Mouse (Mus musculus): ENCODE measurements at regions not wholly inside any gene's neighbourhood (a gene's known extent, or its start where the extent isn't known, plus 50 kb on each side); places are given as distances from the start of the nearest gene placed in this dataset.

- Histone ChIP-seq H3K4me3 (ENCODE audit: low read depth, low read length) (no peak overlapping the region), H3K36me3 (ENCODE audit: control insufficient read depth, insufficient read depth, low read length) (no peaks in the 10 kb centered on the region), H3K9ac (ENCODE audit: low read length) (no peak overlapping the region), H3K27me3 (ENCODE audit: control insufficient read depth, insufficient read depth, low read length) (no peaks in the 10 kb centered on the region), H3K4me1 (ENCODE audit: control insufficient read depth, insufficient read depth, low read length) (no peaks in the 10 kb centered on the region), H3K9me3 (ENCODE audit: control insufficient read depth, low read length) (no peaks in the 10 kb centered on the region), H3K27ac (ENCODE audit: low read depth, low read length) (no peak overlapping the region), H3K4me2 (ENCODE audit: low read depth) (no peak overlapping the region)
- 70% methylated on average over 6 of the region's 6 CpGs for WGBS
- DNase-seq (ENCODE audit: low spot score) = no peak
- ATAC-seq (ENCODE audit: insufficient read depth, low FRiP score, low TSS enrichment) = no peak
Observed at GRCm38 (mm10) chr16:93450896-93451295, 153.0 kb downstream of the Setd4 start.

DNA sequence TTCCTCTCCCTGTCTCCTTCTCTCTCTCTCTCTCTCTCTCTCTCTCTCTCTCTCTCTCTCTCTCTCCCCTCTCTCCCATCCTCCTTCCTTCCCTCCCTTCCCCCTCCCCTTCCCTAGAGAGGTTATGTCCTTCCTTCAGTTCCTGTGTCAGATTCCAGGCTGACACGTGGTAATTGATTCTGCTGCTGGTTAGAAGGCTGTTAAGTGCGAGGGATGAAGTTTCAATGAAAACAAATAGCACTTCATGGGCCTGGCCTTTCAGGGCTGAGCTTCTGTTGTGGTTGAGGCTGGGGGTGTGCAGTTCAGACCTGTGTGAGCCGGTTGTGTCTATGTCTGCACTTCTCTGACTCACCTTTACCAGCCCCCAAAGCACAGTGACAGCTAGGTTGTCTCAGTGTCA, 153.9 kb downstream of the Setd4 start:
- Histone ChIP-seq H3K27ac (ENCODE audit: low read depth, low read length) (no peak overlapping the region), H3K4me2 (ENCODE audit: low read depth) (no peak overlapping the region), H3K9me3 (ENCODE audit: control insufficient read depth, low read length) (no peaks in the 10 kb centered on the region), H3K27me3 (ENCODE audit: control insufficient read depth, insufficient read depth, low read length) (no peaks in the 10 kb centered on the region), H3K9ac (ENCODE audit: low read length) (no peak overlapping the region), H3K4me1 (ENCODE audit: control insufficient read depth, insufficient read depth, low read length) (no peaks in the 10 kb centered on the region), H3K36me3 (ENCODE audit: control insufficient read depth, insufficient read depth, low read length) (no peaks in the 10 kb centered on the region), H3K4me3 (ENCODE audit: low read depth, low read length) (no peak overlapping the region)
- ATAC-seq (ENCODE audit: insufficient read depth, low FRiP score, low TSS enrichment) = no peak
- WGBS = 11% methylated on average over 3 of the region's 3 CpGs
- no peak for DNase-seq (ENCODE audit: low spot score)

DNA sequence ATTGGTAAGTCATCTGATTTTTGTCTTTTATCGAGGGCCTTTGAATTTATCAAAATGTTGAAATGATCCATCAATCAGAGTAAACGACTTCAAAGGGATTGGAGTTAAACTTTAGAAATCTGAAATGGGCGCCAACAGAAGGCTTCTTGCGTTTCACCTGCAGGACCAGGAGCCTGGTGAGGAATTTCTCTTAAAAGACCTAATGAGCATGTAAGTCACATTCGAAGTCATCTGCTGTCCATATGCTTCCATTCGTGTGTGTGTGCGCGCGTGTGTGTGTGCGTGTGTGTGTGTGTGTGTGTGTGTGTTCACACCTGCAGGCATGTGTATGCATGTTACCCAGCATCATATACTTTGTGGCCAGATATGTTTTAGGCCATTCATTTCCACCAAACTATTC, 155.7 kb downstream of the Setd4 start:
- WGBS = 80% methylated on average over 10 of the region's 10 CpGs
- no peak for DNase-seq (ENCODE audit: low spot score)

GRCm38 (mm10) chr16:93446970-93447369, 156.9 kb downstream of the Setd4 start:
- Histone ChIP-seq H3K9ac (ENCODE audit: low read length) (no peak overlapping the region), H3K4me2 (ENCODE audit: low read depth) (no peak overlapping the region), H3K27me3 (ENCODE audit: control insufficient read depth, insufficient read depth, low read length) (no peaks in the 10 kb centered on the region), H3K4me3 (ENCODE audit: low read depth, low read length) (no peak overlapping the region), H3K36me3 (ENCODE audit: control insufficient read depth, insufficient read depth, low read length) (no peaks in the 10 kb centered on the region), H3K9me3 (ENCODE audit: control insufficient read depth, low read length) (no peaks in the 10 kb centered on the region), H3K27ac (ENCODE audit: low read depth, low read length) (no peak overlapping the region), H3K4me1 (ENCODE audit: control insufficient read depth, insufficient read depth, low read length) (no peaks in the 10 kb centered on the region)
- DNase-seq (ENCODE audit: low spot score) = no peak
- no peak for ATAC-seq (ENCODE audit: insufficient read depth, low FRiP score, low TSS enrichment)
- 95% methylated on average over 5 of the region's 5 CpGs for WGBS

More for the DNA sequence above, 155.7 kb downstream of the Setd4 start:
- no peaks in the 10 kb centered on the region for H3K4me1 ChIP-seq (ENCODE audit: control insufficient read depth, insufficient read depth, low read length)
- no peak overlapping the region for H3K4me3 ChIP-seq (ENCODE audit: low read depth, low read length)
- no peak for ATAC-seq (ENCODE audit: insufficient read depth, low FRiP score, low TSS enrichment)
- H3K36me3 ChIP-seq (ENCODE audit: control insufficient read depth, insufficient read depth, low read length) = no peaks in the 10 kb centered on the region
- no peaks in the 10 kb centered on the region for H3K27me3 ChIP-seq (ENCODE audit: control insufficient read depth, insufficient read depth, low read length)
- H3K9me3 ChIP-seq (ENCODE audit: control insufficient read depth, low read length) = no peaks in the 10 kb centered on the region
- no peak overlapping the region for H3K4me2 ChIP-seq (ENCODE audit: low read depth)
- H3K27ac ChIP-seq (ENCODE audit: low read depth, low read length) = no peak overlapping the region
- no peak overlapping the region for H3K9ac ChIP-seq (ENCODE audit: low read length)

DNA sequence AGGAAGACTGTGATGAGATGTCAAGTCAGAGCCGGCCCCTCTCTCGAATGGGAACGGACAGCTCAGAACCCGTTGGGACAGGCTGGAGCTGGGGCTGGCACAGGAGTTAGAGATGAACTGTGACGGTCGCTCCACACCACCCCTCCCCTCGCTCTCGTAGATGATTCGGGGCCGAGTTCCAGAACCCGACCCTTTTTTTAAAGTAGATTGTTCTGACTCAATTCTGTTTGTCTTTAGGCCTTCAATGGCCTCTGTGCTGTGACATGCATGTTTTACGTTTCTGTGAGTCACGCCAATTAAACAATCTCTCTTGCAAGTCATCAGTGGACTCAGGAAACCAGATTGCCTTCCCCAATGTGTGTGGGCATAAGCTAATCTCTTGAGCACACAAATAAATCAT, 157.7 kb downstream of the Setd4 start:
- Histone ChIP-seq H3K4me1 (ENCODE audit: control insufficient read depth, insufficient read depth, low read length) (no peaks in the 10 kb centered on the region), H3K27me3 (ENCODE audit: control insufficient read depth, insufficient read depth, low read length) (no peaks in the 10 kb centered on the region), H3K4me3 (ENCODE audit: low read depth, low read length) (no peak overlapping the region), H3K27ac (ENCODE audit: low read depth, low read length) (no peak overlapping the region), H3K9ac (ENCODE audit: low read length) (no peak overlapping the region), H3K36me3 (ENCODE audit: control insufficient read depth, insufficient read depth, low read length) (no peaks in the 10 kb centered on the region), H3K4me2 (ENCODE audit: low read depth) (no peak overlapping the region), H3K9me3 (ENCODE audit: control insufficient read depth, low read length) (no peaks in the 10 kb centered on the region)
- DNase-seq (ENCODE audit: low spot score) (no peak), ATAC-seq (ENCODE audit: insufficient read depth, low FRiP score, low TSS enrichment) (no peak)
- WGBS = 79% methylated on average over 13 of the region's 13 CpGs

GRCm38 (mm10) chr16:93442837-93443236, 161.0 kb downstream of the Setd4 start:
- no peak for DNase-seq (ENCODE audit: low spot score)
- no peaks in the 10 kb centered on the region for H3K4me1 ChIP-seq (ENCODE audit: control insufficient read depth, insufficient read depth, low read length)
- H3K4me3 ChIP-seq (ENCODE audit: low read depth, low read length) = no peak overlapping the region
- no peaks in the 10 kb centered on the region for H3K36me3 ChIP-seq (ENCODE audit: control insufficient read depth, insufficient read depth, low read length)
- no peak overlapping the region for H3K27ac ChIP-seq (ENCODE audit: low read depth, low read length)
- 60% methylated on average over 11 of the region's 11 CpGs for WGBS
- no peaks in the 10 kb centered on the region for H3K27me3 ChIP-seq (ENCODE audit: control insufficient read depth, insufficient read depth, low read length)
- ATAC-seq (ENCODE audit: insufficient read depth, low FRiP score, low TSS enrichment) = no peak
- H3K4me2 ChIP-seq (ENCODE audit: low read depth) = no peak overlapping the region
- H3K9me3 ChIP-seq (ENCODE audit: control insufficient read depth, low read length) = no peaks in the 10 kb centered on the region
- no peak overlapping the region for H3K9ac ChIP-seq (ENCODE audit: low read length)

- H3K9me3 ChIP-seq (ENCODE audit: control insufficient read depth, low read length) = no peaks in the 10 kb centered on the region
- H3K9ac ChIP-seq (ENCODE audit: low read length) = no peak overlapping the region
- no peak overlapping the region for H3K27ac ChIP-seq (ENCODE audit: low read depth, low read length)
- no peak overlapping the region for H3K4me2 ChIP-seq (ENCODE audit: low read depth)
- no peaks in the 10 kb centered on the region for H3K27me3 ChIP-seq (ENCODE audit: control insufficient read depth, insufficient read depth, low read length)
- DNase-seq (ENCODE audit: low spot score) = no peak
- 22% methylated on average over 14 of the region's 14 CpGs for WGBS
- H3K4me1 ChIP-seq (ENCODE audit: control insufficient read depth, insufficient read depth, low read length) = no peaks in the 10 kb centered on the region
- no peaks in the 10 kb centered on the region for H3K36me3 ChIP-seq (ENCODE audit: control insufficient read depth, insufficient read depth, low read length)
- ATAC-seq (ENCODE audit: insufficient read depth, low FRiP score, low TSS enrichment) = no peak
- H3K4me3 ChIP-seq (ENCODE audit: low read depth, low read length) = no peak overlapping the region
Observed at GRCm38 (mm10) chr16:93437608-93438425, 166.0 kb downstream of the Setd4 start.

DNA sequence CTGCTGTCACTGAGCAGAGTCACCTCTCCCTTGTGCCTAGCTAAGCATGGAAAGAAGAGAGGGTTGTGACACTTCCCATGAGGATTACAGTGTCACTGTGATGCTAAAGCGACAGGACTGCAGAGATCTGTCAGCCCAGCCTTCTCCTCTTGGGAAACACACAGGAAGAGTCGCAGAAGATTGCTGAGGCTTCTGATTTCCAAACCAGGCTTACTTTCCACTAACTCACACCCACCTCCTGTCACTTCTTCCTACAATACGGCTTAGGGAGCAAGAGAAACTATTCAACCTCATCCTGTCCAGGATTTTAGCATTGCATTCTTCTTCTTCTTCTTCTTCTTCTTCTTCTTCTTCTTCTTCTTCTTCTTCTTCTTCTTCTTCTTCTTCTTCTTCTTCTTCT, 167.1 kb downstream of the Setd4 start:
- Histone ChIP-seq H3K4me2 (ENCODE audit: low read depth) (no peak overlapping the region), H3K27me3 (ENCODE audit: control insufficient read depth, insufficient read depth, low read length) (no peaks in the 10 kb centered on the region), H3K9me3 (ENCODE audit: control insufficient read depth, low read length) (no peaks in the 10 kb centered on the region), H3K9ac (ENCODE audit: low read length) (no peak overlapping the region), H3K36me3 (ENCODE audit: control insufficient read depth, insufficient read depth, low read length) (no peaks in the 10 kb centered on the region), H3K4me1 (ENCODE audit: control insufficient read depth, insufficient read depth, low read length) (no peaks in the 10 kb centered on the region), H3K4me3 (ENCODE audit: low read depth, low read length) (no peak overlapping the region), H3K27ac (ENCODE audit: low read depth, low read length) (no peak overlapping the region)
- 64% methylated on average over 3 of the region's 3 CpGs for WGBS
- DNase-seq (ENCODE audit: low spot score) (no peak), ATAC-seq (ENCODE audit: insufficient read depth, low FRiP score, low TSS enrichment) (no peak)

DNA sequence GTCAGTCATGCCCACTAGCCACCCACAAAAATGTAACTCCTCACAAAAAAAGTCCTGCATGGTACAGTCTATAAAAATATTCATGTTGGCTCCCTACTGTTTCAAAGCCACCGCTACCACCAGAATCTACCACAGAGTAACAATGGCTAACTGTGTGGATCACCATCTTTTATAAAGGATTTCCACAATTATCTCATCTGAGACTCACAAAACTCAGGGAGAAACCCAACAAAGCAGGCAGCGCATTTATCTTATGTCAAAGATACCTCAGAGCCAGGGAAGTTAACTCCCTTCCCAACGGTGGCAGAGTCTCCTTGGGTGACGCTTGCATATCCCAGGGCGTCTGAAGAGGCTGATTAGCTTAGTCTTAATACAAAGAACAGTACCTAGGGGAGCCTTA, 172.5 kb downstream of the Setd4 start:
- DNase-seq (ENCODE audit: low spot score) = no peak
- Histone ChIP-seq H3K36me3 (ENCODE audit: control insufficient read depth, insufficient read depth, low read length) (no peaks in the 10 kb centered on the region), H3K4me1 (ENCODE audit: control insufficient read depth, insufficient read depth, low read length) (no peaks in the 10 kb centered on the region), H3K9ac (ENCODE audit: low read length) (no peak overlapping the region), H3K4me3 (ENCODE audit: low read depth, low read length) (no peak overlapping the region), H3K4me2 (ENCODE audit: low read depth) (no peak overlapping the region), H3K9me3 (ENCODE audit: control insufficient read depth, low read length) (no peaks in the 10 kb centered on the region), H3K27ac (ENCODE audit: low read depth, low read length) (no peak overlapping the region), H3K27me3 (ENCODE audit: control insufficient read depth, insufficient read depth, low read length) (no peaks in the 10 kb centered on the region)
- no peak for ATAC-seq (ENCODE audit: insufficient read depth, low FRiP score, low TSS enrichment)
- WGBS = 79% methylated on average over 5 of the region's 5 CpGs
